Mouse (Mus musculus) liver, embryonic 13.5 days (tissue): ENCODE results near the gene Ccdc158. TPM values are rescaled to one million over a fixed set of nuclear protein-coding genes. Genes with fewer than 3 reads are reported as not detected.

ENCODE experiments used
- ATAC-seq: fragments of 200-750 bp; cut with Nextera tagmentation; 2 replicates; pipeline ENCODE4 v1.8.0; 2017; ENCODE audit warnings: low read depth, mild to moderate bottlenecking, moderate number of reproducible peaks, moderate library complexity
- DNase-seq: peaks from one replicate; pipeline ENCODE4 v3.0.0; 2022
- H3K27ac ChIP-seq: fragments of 300-500 bp; sonication (generic); 2 replicates; pipeline ENCODE4 v1.5.1; 2015; ENCODE audit warnings: moderate library complexity, mild to moderate bottlenecking, inconsistent platforms
- H3K27me3 ChIP-seq: fragments of 300-500 bp; sonication (generic); 2 replicates; pipeline ENCODE4 v1.6.1; 2015; ENCODE audit warnings: mild to moderate bottlenecking, inconsistent platforms
- H3K36me3 ChIP-seq: fragments of 300-500 bp; sonication (generic); 2 replicates; pipeline ENCODE4 v1.6.1; 2015; ENCODE audit warnings: mild to moderate bottlenecking, inconsistent platforms
- H3K4me1 ChIP-seq: fragments of 300-500 bp; sonication (generic); replicated peaks from 2 replicates; pipeline ENCODE4 v1.6.1; 2015; ENCODE audit warnings: inconsistent platforms
- H3K4me2 ChIP-seq: fragments of 300-500 bp; sonication (generic); 2 replicates; pipeline ENCODE4 v1.6.1; 2015; ENCODE audit warnings: inconsistent platforms, mild to moderate bottlenecking, moderate library complexity
- H3K4me3 ChIP-seq: fragments of 300-500 bp; sonication (generic); replicated peaks from 2 replicates; pipeline ENCODE4 v1.5.1; 2015; ENCODE audit warnings: mild to moderate bottlenecking, inconsistent platforms
- H3K9ac ChIP-seq: fragments of 300-500 bp; sonication (generic); 2 replicates; pipeline ENCODE4 v1.6.1; 2015; ENCODE audit warnings: mild to moderate bottlenecking, inconsistent platforms
- H3K9me3 ChIP-seq: fragments of 300-500 bp; sonication (generic); replicated peaks from 2 replicates; pipeline ENCODE4 v1.6.1; 2016; ENCODE audit warnings: inconsistent platforms
- WGBS: fragments of 180-500 bp; shearing (Covaris S2); methylation state at CpG from one replicate; pipeline ENCODE4 v1.1.7; 2015; ENCODE audit not compliant: insufficient replicate concordance; 5-methylcytosine and 5-hydroxymethylcytosine counted together
- polyA plus RNA-seq: library from polyadenylated mRNA; unstranded; fragments of >200 nt; fragmentation: Nextera tagmentation; extraction: Ambion mirVana; gene quantifications from 2 replicates; pipeline ENCODE4 v1.2.1, GENCODE M21; 2015

Ccdc158 gene
- polyA plus RNA-seq, 1 experiment from 2014 or later: 0.06 TPM

- no peaks in the 10 kb centered on the region for H3K4me1 ChIP-seq
- H3K27ac ChIP-seq: no peak overlapping the region
- H3K9me3 ChIP-seq: no peaks in the 10 kb centered on the region
- H3K9ac ChIP-seq: no peak overlapping the region
- no peak for ATAC-seq
- H3K4me3 ChIP-seq: no peak overlapping the region
- WGBS: 74% methylated on average over 8 of the region's 8 CpGs
- H3K4me2 ChIP-seq: no peak overlapping the region
- no peak for DNase-seq
- no peaks in the 10 kb centered on the region for H3K36me3 ChIP-seq
- H3K27me3 ChIP-seq: peaks cover 4% of the 10 kb centered on the region; the same call in 1 of the 2 replicates
Observed at GRCm38 (mm10) chr5:92703671-92704070, 28.6 kb upstream of the Ccdc158 start.

GRCm38 (mm10) chr5:92701750-92702149 lies 26.7 kb upstream of the Ccdc158 start:
- Histone ChIP-seq H3K9me3 (no peaks in the 10 kb centered on the region), H3K27me3 (peaks cover 8% of the 10 kb centered on the region; the same call in 1 of the 2 replicates), H3K9ac (no peak overlapping the region), H3K4me3 (no peak overlapping the region), H3K27ac (no peak overlapping the region), H3K4me1 (no peaks in the 10 kb centered on the region), H3K36me3 (no peaks in the 10 kb centered on the region), H3K4me2 (no peak overlapping the region)
- 54% methylated on average over 11 of the region's 11 CpGs for WGBS
- DNase-seq (no peak), ATAC-seq (no peak)

DNA sequence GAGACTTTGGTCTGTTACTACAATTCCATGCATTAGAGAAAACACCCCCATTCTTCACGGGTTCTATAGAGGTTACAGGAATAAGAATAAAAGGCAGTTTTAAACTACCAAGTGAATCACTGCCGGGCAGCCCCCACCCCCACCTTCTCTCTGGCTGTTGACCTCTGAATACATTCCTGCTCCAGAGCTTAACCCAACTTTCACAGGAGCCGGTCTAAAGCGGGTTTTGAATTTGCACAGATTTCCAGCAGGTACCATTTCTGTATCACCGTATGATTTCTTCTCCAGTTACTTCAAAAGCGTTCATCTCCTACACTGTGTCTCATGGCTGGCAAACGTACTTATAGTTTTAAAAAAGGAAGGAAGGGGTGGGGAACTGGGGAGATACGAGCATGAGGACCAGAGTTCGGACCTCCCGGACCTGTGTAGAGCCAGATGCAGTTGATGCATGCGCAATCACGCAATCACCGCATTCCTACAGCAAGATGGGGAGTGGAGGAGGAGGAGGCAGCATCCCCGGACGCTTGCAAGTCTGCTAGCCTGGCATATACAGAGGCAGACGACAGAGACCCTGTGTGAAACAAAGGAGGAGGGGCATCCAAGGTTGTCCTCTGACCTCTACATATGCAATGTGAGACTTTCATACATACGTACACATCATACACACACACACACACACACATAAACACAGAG lies 23.9 kb upstream of the Ccdc158 start:
- DNase-seq: no peak
- H3K9me3 ChIP-seq: no peaks in the 10 kb centered on the region
- ATAC-seq: no peak
- no peak overlapping the region for H3K27ac ChIP-seq
- H3K9ac ChIP-seq: no peak overlapping the region
- H3K4me1 ChIP-seq: no peaks in the 10 kb centered on the region
- no peaks in the 10 kb centered on the region for H3K36me3 ChIP-seq
- 30% methylated on average over 17 of the region's 17 CpGs for WGBS
- H3K4me2 ChIP-seq: no peak overlapping the region
- H3K4me3 ChIP-seq: no peak overlapping the region
- peaks cover 8% of the 10 kb centered on the region; the same call in 1 of the 2 replicates for H3K27me3 ChIP-seq

DNA sequence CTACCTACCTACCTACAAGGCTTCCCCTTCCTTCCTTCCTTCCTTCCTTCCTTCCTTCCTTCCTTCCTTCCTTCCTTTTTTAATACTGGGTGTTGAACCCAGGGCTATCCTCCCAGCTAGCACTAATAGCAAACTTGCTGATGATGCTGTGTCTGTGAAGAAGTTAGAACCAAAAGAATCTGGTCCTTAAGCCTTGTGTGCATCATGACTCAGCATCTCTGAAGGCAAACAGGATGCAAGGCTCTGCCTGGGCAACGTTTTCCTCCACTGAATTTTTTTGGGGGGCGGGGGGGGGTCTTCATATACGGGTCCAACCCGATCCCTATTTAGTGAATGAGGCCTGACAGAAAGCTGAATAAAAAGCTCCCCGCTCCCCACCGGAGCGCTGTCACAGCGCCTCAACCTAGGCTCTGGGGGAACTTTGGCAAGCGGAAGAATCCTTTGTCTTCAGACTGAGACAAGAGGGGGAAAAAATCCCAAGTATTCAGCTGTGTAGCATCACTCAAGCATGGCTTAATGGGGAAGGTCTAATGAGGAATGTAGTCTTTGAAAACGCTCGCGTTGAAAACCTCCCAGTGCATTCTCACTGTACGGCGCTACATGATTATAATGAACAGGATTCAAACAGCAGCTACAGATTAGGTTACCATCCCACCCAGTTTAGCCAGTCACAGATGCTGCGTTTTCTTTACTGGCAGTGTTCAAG lies 23.2 kb upstream of the Ccdc158 start:
- ATAC-seq (no peak), DNase-seq (no peak)
- Histone ChIP-seq H3K4me3 (no peak overlapping the region), H3K9me3 (no peaks in the 10 kb centered on the region), H3K27me3 (peaks cover 8% of the 10 kb centered on the region; the same call in 1 of the 2 replicates), H3K4me1 (no peaks in the 10 kb centered on the region), H3K9ac (no peak overlapping the region), H3K27ac (no peak overlapping the region), H3K4me2 (no peak overlapping the region), H3K36me3 (no peaks in the 10 kb centered on the region)
- 14% methylated on average over 15 of the region's 15 CpGs for WGBS

GRCm38 (mm10) chr5:92694316-92694995 lies 19.4 kb upstream of the Ccdc158 start:
- no peaks in the 10 kb centered on the region for H3K4me1 ChIP-seq
- no peak overlapping the region for H3K27ac ChIP-seq
- H3K4me2 ChIP-seq: no peak overlapping the region
- ATAC-seq: no peak
- no peaks in the 10 kb centered on the region for H3K9me3 ChIP-seq
- H3K27me3 ChIP-seq: peaks cover 8% of the 10 kb centered on the region; the same call in 1 of the 2 replicates
- H3K4me3 ChIP-seq: no peak overlapping the region
- DNase-seq: no peak
- 78% methylated on average over 10 of the region's 10 CpGs for WGBS
- H3K36me3 ChIP-seq: no peaks in the 10 kb centered on the region
- no peak overlapping the region for H3K9ac ChIP-seq

DNA sequence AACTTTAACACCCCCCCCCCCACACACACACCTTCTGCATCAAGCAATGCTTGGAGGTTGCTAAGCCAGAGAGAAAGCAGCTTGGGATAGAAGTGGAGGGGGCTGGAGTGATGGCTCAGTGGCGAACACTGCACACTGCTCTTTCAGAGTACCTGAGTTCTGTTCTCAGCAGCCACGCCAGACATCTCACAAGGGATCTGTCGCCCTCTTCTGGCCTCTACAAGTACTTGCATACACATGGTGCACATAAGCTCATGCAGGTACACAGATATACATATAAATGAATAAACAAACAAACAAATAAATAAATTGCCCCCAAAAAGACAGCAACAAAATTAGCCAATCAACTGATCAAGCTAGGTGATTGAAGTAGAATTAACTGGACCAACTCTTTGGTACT lies 18.7 kb upstream of the Ccdc158 start:
- H3K27me3 ChIP-seq: peaks cover 5% of the 10 kb centered on the region; the same call in 1 of the 2 replicates
- H3K27ac ChIP-seq: no peak overlapping the region
- no peaks in the 10 kb centered on the region for H3K4me1 ChIP-seq
- 61% methylated on average over 3 of the region's 3 CpGs for WGBS
- H3K9me3 ChIP-seq: no peaks in the 10 kb centered on the region
- H3K36me3 ChIP-seq: no peaks in the 10 kb centered on the region
- H3K4me3 ChIP-seq: no peak overlapping the region
- DNase-seq (no peak), ATAC-seq (no peak)
- no peak overlapping the region for H3K9ac ChIP-seq
- H3K4me2 ChIP-seq: no peak overlapping the region

DNA sequence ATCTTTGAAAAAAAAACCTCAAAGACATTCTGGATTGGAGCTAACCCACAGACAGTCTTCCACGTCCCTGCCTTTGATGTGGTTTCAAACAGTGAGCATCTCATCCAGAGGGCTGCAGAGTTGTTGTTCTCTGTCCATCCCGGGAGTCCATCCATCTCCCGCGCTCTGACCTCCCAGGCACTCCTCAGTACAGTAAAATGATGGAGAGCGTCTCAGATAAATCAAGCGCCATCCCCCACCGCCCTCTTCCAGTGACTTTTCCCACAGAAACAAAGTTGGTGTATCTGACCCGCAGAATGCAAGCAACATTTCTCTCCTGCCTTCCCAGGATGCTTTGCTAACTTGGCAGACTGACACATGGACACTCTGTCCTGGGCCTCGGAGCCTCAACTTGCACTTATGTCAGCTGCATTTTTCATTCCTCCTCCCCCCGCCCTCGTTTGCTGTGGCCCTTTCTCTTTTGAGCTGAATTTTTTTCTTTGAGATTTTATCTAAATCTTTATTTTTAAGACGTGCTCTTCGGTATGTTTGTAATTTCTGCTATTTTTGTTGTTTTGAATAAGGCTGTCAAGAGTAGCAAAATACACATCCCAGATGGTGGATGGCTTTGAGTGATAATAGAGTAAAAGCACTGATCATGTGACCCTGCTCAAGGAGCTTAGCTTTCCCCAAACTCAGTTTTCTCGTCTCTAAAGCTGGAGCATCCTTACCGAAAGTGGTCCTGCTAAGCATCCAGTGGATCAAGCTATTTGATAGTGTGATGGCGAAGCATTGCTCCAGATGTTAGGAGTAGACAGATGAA lies 17.3 kb upstream of the Ccdc158 start:
- Histone ChIP-seq H3K27ac (no peak overlapping the region), H3K4me2 (no peak overlapping the region), H3K4me1 (no peaks in the 10 kb centered on the region), H3K9ac (no peak overlapping the region), H3K36me3 (no peaks in the 10 kb centered on the region), H3K4me3 (no peak overlapping the region), H3K27me3 (no peaks in the 10 kb centered on the region), H3K9me3 (no peaks in the 10 kb centered on the region)
- ATAC-seq (no peak), DNase-seq (no peak)
- WGBS: 58% methylated on average over 16 of the region's 16 CpGs

- Histone ChIP-seq H3K9ac (no peak overlapping the region), H3K9me3 (no peaks in the 10 kb centered on the region), H3K4me2 (no peak overlapping the region), H3K27me3 (peaks cover 8% of the 10 kb centered on the region), H3K36me3 (no peaks in the 10 kb centered on the region), H3K27ac (no peak overlapping the region), H3K4me3 (no peak overlapping the region), H3K4me1 (no peaks in the 10 kb centered on the region; the same call in 1 of the 2 replicates)
- no peak for DNase-seq
- WGBS: 73% methylated on average over 9 of the region's 9 CpGs
- ATAC-seq: no peak
Observed at GRCm38 (mm10) chr5:92688569-92688968, 13.5 kb upstream of the Ccdc158 start.

- ATAC-seq (no peak), DNase-seq (no peak)
- no peak overlapping the region for H3K4me3 ChIP-seq
- no peak overlapping the region for H3K4me2 ChIP-seq
- no peaks in the 10 kb centered on the region for H3K9me3 ChIP-seq
- peaks cover 12% of the 10 kb centered on the region for H3K27me3 ChIP-seq
- H3K9ac ChIP-seq: no peak overlapping the region
- 68% methylated on average over 5 of the region's 5 CpGs for WGBS
- no peak overlapping the region for H3K27ac ChIP-seq
- no peaks in the 10 kb centered on the region; the same call in 1 of the 2 replicates for H3K4me1 ChIP-seq
- H3K36me3 ChIP-seq: no peaks in the 10 kb centered on the region
Observed at GRCm38 (mm10) chr5:92688124-92688523, 13.1 kb upstream of the Ccdc158 start.

GRCm38 (mm10) chr5:92684715-92685460 lies 9.8 kb upstream of the Ccdc158 start:
- Histone ChIP-seq H3K4me1 (no peaks in the 10 kb centered on the region; the same call in 1 of the 2 replicates), H3K27me3 (peaks cover 37% of the 10 kb centered on the region), H3K9ac (no peak overlapping the region), H3K9me3 (no peaks in the 10 kb centered on the region), H3K4me2 (no peak overlapping the region), H3K36me3 (no peaks in the 10 kb centered on the region), H3K27ac (no peak overlapping the region), H3K4me3 (no peak overlapping the region)
- DNase-seq (no peak), ATAC-seq (no peak)
- 79% methylated on average over 16 of the region's 16 CpGs for WGBS
